Mouse (Mus musculus) stomach, embryonic 15.5 days (tissue): ENCODE measurements around the gene Gm20388. TPM values are rescaled to one million over a fixed set of nuclear protein-coding genes. Genes with fewer than 3 reads are reported as not detected.
A peak's percentile ranks its signal among the peaks of the same experiment; 100 is the strongest.

Experiments used
- ATAC-seq: fragments of 200-750 bp; cut with Nextera tagmentation; 2 replicates; pipeline ENCODE4 v1.8.0; 2017; ENCODE audit warnings: low read depth, moderate number of reproducible peaks, moderate TSS enrichment; ENCODE audit not compliant: insufficient read depth, low FRiP score
- H3K27ac ChIP-seq: fragments of 300-500 bp; sonication (generic); 2 replicates; pipeline ENCODE4 v1.5.1; 2015; ENCODE audit warnings: mild to moderate bottlenecking, inconsistent platforms
- H3K27me3 ChIP-seq: fragments of 300-500 bp; sonication (generic); replicated peaks from 2 replicates; pipeline ENCODE4 v1.6.1; 2015; ENCODE audit warnings: inconsistent platforms
- H3K36me3 ChIP-seq: fragments of 300-500 bp; sonication (generic); 2 replicates; pipeline ENCODE4 v1.6.1; 2015; ENCODE audit warnings: inconsistent platforms
- H3K4me1 ChIP-seq: fragments of 300-500 bp; sonication (generic); 2 replicates; pipeline ENCODE4 v1.6.1; 2015; ENCODE audit warnings: inconsistent platforms
- H3K4me2 ChIP-seq: fragments of 300-500 bp; sonication (generic); 2 replicates; pipeline ENCODE4 v1.6.1; 2015; ENCODE audit warnings: mild to moderate bottlenecking, inconsistent platforms
- H3K4me3 ChIP-seq: fragments of 300-500 bp; sonication (generic); replicated peaks from 2 replicates; pipeline ENCODE4 v1.5.1; 2015; ENCODE audit warnings: inconsistent platforms
- H3K9ac ChIP-seq: fragments of 300-500 bp; sonication (generic); 2 replicates; pipeline ENCODE4 v1.6.1; 2015; ENCODE audit warnings: inconsistent platforms
- H3K9me3 ChIP-seq: fragments of 300-500 bp; sonication (generic); 2 replicates; pipeline ENCODE4 v1.6.1; 2016; ENCODE audit warnings: inconsistent platforms
- WGBS: fragments of 180-500 bp; shearing (Covaris S2); methylation state at CpG from one replicate; pipeline ENCODE4 v1.1.7; 2015; 5-methylcytosine and 5-hydroxymethylcytosine counted together
- polyA plus RNA-seq: library from polyadenylated mRNA; unstranded; fragments of >200 nt; fragmentation: Nextera tagmentation; extraction: Ambion mirVana; gene quantifications from 2 replicates; pipeline ENCODE4 v1.2.1, GENCODE M21; 2015

The Gm20388 gene
- polyA plus RNA-seq, 1 experiment from 2014 or later: not detected

DNA sequence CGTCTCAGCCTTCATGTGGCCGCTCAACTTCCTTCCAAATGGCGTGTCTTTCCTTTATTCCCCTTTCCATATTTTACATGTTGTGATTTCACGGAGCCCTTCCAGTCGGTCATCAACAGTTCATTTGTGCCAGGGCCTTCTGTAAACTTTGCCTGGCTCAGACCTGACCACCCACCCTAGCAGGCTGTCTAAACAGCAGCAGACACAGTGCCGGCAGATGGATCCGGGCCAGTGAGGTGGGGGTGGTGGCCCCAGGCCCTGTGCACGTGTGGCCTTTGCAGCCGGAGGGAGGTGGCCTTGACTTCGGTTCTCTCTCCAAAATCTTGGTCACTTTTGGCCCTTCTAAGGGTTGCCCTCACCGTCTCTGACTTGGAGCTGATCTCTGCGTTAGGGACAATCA, 940.8 kb downstream of the Gm20388 start:
- Histone ChIP-seq H3K9me3 (no peaks in the 10 kb centered on the region), H3K4me1 (peaks cover 5% of the 10 kb centered on the region; the same call in 1 of the 2 replicates), H3K9ac (no peak overlapping the region), H3K4me3 (no peak overlapping the region), H3K27me3 (no peaks in the 10 kb centered on the region), H3K27ac (no peak overlapping the region), H3K36me3 (no peaks in the 10 kb centered on the region), H3K4me2 (no peak overlapping the region)
- 63% methylated on average over 12 of the region's 12 CpGs for WGBS
- ATAC-seq: no peak

GRCm38 (mm10) chr8:120859881-120860280, 949.2 kb downstream of the Gm20388 start:
- no peaks in the 10 kb centered on the region for H3K9me3 ChIP-seq
- no peaks in the 10 kb centered on the region for H3K27me3 ChIP-seq
- WGBS: 52% methylated on average over 14 of the region's 14 CpGs
- peak overlapping the region; percentile 93 for H3K27ac ChIP-seq
- no peak for ATAC-seq
- peaks cover 21% of the 10 kb centered on the region for H3K4me1 ChIP-seq
- H3K9ac ChIP-seq: 0 out of 2 replicates have a peak overlapping the region, but pooled peaks have one; percentile 6
- H3K4me2 ChIP-seq: peak overlapping the region; percentile 32
- H3K36me3 ChIP-seq: no peaks in the 10 kb centered on the region
- H3K4me3 ChIP-seq: no peak overlapping the region

DNA sequence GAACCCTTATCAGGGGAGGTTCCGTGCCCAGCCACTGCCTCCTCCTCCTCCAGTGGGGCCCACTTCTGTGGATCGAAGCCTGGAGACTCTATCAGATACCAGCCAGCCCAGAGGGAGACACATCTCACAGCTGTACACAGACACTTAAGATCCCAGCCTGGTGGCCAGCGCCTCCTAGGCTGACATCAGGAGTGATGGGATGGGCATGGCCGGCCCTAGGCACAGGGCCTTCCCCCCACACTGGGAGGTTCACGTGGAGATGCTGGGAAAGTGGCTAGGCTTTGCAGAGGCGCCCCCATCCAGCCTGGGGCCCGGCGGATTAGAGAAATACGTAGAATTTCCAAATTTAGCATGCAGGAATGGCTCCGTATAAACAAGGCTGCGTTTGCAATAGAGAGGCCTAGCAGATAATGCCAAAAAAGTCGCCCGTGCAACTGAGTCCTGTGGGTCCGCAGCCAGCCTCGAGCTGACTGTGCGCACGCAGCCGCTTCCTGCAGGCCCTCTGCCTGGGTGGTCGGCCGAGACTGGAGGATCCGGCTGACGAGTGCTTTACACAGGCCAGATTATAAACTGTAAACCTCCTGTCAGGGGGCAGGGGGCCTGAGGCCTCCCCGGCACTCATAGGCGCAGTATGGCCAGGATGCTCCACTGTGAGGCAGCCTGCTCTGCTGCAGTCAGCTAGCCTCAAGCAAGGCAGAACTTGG, 949.9 kb downstream of the Gm20388 start:
- peaks cover 21% of the 10 kb centered on the region for H3K4me1 ChIP-seq
- peak overlapping the region; percentile 93 for H3K27ac ChIP-seq
- H3K4me3 ChIP-seq: no peak overlapping the region; the same call in 1 of the 2 replicates
- H3K36me3 ChIP-seq: no peaks in the 10 kb centered on the region
- ATAC-seq: peak; percentile 79
- no peaks in the 10 kb centered on the region for H3K9me3 ChIP-seq
- H3K9ac ChIP-seq: no peak overlapping the region
- H3K4me2 ChIP-seq: peak overlapping the region; percentile 32; the same call in 1 of the 2 replicates
- H3K27me3 ChIP-seq: no peaks in the 10 kb centered on the region
- WGBS: 25% methylated on average over 24 of the region's 24 CpGs

GRCm38 (mm10) chr8:120863683-120864082, 953.0 kb downstream of the Gm20388 start:
- ATAC-seq: no peak
- Histone ChIP-seq H3K27ac (no peak overlapping the region), H3K9me3 (no peaks in the 10 kb centered on the region), H3K9ac (no peak overlapping the region), H3K4me1 (peaks cover 25% of the 10 kb centered on the region), H3K4me3 (no peak overlapping the region), H3K27me3 (no peaks in the 10 kb centered on the region), H3K36me3 (no peaks in the 10 kb centered on the region), H3K4me2 (no peak overlapping the region)
- WGBS: 78% methylated on average over 4 of the region's 4 CpGs

DNA sequence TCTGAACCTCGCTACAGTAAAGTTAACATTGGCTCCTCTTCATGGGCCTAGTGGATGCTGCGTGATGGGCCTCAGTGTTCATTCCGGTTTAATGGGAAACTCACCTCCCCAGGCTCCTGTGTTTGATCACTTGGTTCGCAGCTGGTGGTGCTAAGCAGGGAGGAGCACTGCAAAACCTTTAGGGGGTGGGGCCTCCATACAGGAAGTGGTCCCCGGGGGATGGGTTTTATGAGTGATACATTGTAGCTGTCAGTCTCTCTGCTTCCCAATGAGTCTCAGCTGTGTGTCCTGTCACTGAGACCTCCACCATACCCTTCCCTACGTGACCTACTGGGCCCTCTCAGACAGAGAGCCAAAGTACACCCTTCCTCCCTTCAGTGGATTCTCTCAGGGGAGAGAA, 956.7 kb downstream of the Gm20388 start:
- 53% methylated on average over 6 of the region's 6 CpGs for WGBS
- H3K4me1 ChIP-seq: 0 out of 2 replicates have a peak, but pooled peaks cover 5% of the 10 kb centered on the region
- no peak for ATAC-seq

DNA sequence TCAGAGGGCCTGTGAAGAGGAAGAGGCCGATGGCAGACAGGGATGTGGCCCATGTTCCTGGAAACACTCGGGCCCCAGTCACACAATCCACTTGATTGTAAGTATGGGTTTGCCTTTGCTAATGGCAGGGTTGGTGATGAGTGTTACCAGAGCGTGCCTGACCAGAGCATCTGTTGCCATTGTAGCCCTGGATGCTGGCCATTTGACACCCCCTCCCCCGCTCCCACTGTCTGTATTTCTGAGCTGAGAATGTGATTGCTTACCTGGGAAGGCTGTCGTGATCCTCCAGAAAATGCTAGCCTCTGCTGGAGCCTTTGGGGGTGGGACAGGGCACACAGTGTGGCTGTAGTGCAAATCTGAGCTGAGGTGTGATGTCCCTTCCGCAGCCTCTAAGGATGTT, 962.0 kb downstream of the Gm20388 start:
- Histone ChIP-seq H3K4me2 (no peak overlapping the region), H3K4me1 (0 out of 2 replicates have a peak, but pooled peaks cover 5% of the 10 kb centered on the region), H3K9me3 (no peaks in the 10 kb centered on the region), H3K9ac (no peak overlapping the region), H3K27ac (no peak overlapping the region), H3K4me3 (no peak overlapping the region), H3K36me3 (no peaks in the 10 kb centered on the region), H3K27me3 (0 out of 2 replicates have a peak, but pooled peaks cover 7% of the 10 kb centered on the region)
- 83% methylated on average over 6 of the region's 6 CpGs for WGBS
- no peak for ATAC-seq

More for the DNA sequence above, 956.7 kb downstream of the Gm20388 start:
- H3K4me3 ChIP-seq: no peak overlapping the region
- H3K27me3 ChIP-seq: no peaks in the 10 kb centered on the region
- H3K27ac ChIP-seq: no peak overlapping the region
- no peak overlapping the region for H3K4me2 ChIP-seq
- H3K9me3 ChIP-seq: no peaks in the 10 kb centered on the region
- no peak overlapping the region for H3K9ac ChIP-seq
- no peaks in the 10 kb centered on the region for H3K36me3 ChIP-seq

DNA sequence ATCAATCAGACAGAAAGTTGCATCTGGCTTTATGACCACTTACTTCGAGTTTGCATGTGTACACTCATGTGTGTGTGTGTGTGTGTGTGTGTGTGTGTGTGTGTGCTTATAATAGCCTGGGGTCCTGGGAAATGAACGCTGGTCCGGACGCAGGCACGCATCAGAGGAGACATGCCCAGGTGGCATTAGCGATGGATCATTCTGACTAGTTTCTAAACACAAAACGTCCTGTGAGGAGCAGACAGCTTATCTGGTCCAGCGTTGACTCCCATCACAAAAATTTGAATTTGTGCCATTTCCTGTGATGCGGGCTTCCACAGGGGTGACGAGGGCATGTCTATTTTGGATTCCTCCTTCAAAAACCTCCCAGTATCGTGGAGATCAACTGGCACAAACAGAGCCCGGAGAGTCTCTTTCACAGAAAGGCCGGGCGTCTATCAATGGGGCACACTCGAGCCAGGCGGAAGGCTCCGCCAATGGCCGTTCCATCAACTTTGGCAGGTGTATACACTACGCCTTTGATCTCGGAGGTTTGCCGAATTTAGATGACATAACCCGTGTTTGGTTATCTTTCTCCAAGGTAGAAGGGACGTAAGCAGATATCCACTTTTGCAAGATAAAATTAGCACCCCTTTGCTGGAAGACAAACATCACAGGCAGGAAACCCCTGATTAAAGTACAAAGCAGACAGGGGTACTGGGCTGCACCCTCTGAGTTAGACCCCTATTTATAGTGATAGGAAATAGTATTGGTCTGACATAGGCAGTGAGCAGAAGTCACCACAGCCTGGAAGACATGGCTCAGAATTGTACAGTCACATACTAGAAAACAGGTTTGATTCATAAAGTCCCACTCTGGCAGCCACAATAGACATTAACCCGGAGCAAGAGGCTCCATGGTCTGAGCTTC, 965.6 kb downstream of the Gm20388 start:
- no peaks in the 10 kb centered on the region for H3K9me3 ChIP-seq
- H3K4me3 ChIP-seq: no peak overlapping the region
- H3K27ac ChIP-seq: no peak overlapping the region
- H3K4me1 ChIP-seq: peaks cover 12% of the 10 kb centered on the region
- no peaks in the 10 kb centered on the region for H3K36me3 ChIP-seq
- 32% methylated on average over 24 of the region's 24 CpGs for WGBS
- peaks cover 8% of the 10 kb centered on the region; the same call in 1 of the 2 replicates for H3K27me3 ChIP-seq
- no peak overlapping the region for H3K9ac ChIP-seq
- no peak for ATAC-seq
- H3K4me2 ChIP-seq: no peak overlapping the region

- peaks cover 16% of the 10 kb centered on the region for H3K4me1 ChIP-seq
- no peak overlapping the region for H3K4me3 ChIP-seq
- no peak overlapping the region for H3K27ac ChIP-seq
- no peaks in the 10 kb centered on the region for H3K9me3 ChIP-seq
- H3K36me3 ChIP-seq: no peaks in the 10 kb centered on the region
- ATAC-seq: no peak
- H3K9ac ChIP-seq: no peak overlapping the region
- peaks cover 12% of the 10 kb centered on the region; the same call in 1 of the 2 replicates for H3K27me3 ChIP-seq
- 68% methylated on average over 7 of the region's 7 CpGs for WGBS
- H3K4me2 ChIP-seq: no peak overlapping the region
These were observed 966.4 kb downstream of the Gm20388 start for GRCm38 (mm10) chr8:120877005-120877404.

GRCm38 (mm10) chr8:120879928-120880327, 969.3 kb downstream of the Gm20388 start:
- no peak for ATAC-seq
- 57% methylated on average over 6 of the region's 6 CpGs for WGBS
- peaks cover 16% of the 10 kb centered on the region for H3K4me1 ChIP-seq
- no peak overlapping the region for H3K4me2 ChIP-seq
- no peak overlapping the region for H3K9ac ChIP-seq
- H3K9me3 ChIP-seq: no peaks in the 10 kb centered on the region
- no peaks in the 10 kb centered on the region for H3K36me3 ChIP-seq
- no peak overlapping the region for H3K27ac ChIP-seq
- H3K27me3 ChIP-seq: peaks cover 20% of the 10 kb centered on the region; the same call in 1 of the 2 replicates
- no peak overlapping the region for H3K4me3 ChIP-seq

DNA sequence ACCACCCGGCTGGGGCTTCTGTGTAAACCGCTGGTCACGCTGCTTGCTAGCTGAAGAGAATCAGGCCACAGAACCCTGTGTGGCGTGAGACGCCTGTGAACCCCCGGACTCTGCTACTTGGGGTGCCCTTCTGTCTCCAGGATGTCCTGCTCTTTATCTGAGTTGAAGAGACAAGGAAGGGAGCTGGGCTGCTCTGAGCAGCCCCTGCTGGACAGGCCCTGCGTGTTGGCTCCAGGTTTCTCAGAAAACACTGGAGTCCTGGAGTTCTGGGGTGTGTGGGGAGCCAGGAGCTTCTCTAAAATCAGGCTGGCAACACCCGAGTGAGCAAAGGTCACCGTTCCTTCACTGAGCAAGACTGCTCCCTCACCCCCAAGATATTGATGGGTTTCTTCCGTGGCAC, 971.0 kb downstream of the Gm20388 start:
- WGBS: 43% methylated on average over 10 of the region's 10 CpGs
- H3K9ac ChIP-seq: no peak overlapping the region

GRCm38 (mm10) chr8:120882657-120883056, 972.0 kb downstream of the Gm20388 start:
- 0 out of 2 replicates have a peak overlapping the region, but pooled peaks have one; percentile 17 for H3K9ac ChIP-seq
- no peaks in the 10 kb centered on the region for H3K36me3 ChIP-seq
- peaks cover 32% of the 10 kb centered on the region for H3K27me3 ChIP-seq
- H3K27ac ChIP-seq: peak overlapping the region; percentile 95
- peak overlapping the region; percentile 25 for H3K4me3 ChIP-seq
- 0 out of 2 replicates have a peak, but pooled peaks have one; percentile 38 for ATAC-seq
- 21% methylated on average over 13 of the region's 13 CpGs for WGBS
- no peaks in the 10 kb centered on the region for H3K9me3 ChIP-seq
- peak overlapping the region; percentile 47; the same call in 1 of the 2 replicates for H3K4me2 ChIP-seq
- H3K4me1 ChIP-seq: peaks cover 15% of the 10 kb centered on the region

More for the DNA sequence above, 971.0 kb downstream of the Gm20388 start:
- no peak overlapping the region for H3K4me2 ChIP-seq
- no peak for ATAC-seq
- H3K4me1 ChIP-seq: peaks cover 11% of the 10 kb centered on the region
- peaks cover 30% of the 10 kb centered on the region for H3K27me3 ChIP-seq
- H3K9me3 ChIP-seq: no peaks in the 10 kb centered on the region
- no peak overlapping the region for H3K4me3 ChIP-seq
- peak overlapping the region; percentile 95 for H3K27ac ChIP-seq
- no peaks in the 10 kb centered on the region for H3K36me3 ChIP-seq
